Mouse (Mus musculus): ENCODE data around the gene Ranbp6.

Gene Ranbp6

GRCm38 (mm10) chr19:29805917-29806785, 6.6 kb downstream of the Ranbp6 start, which contains the start of gene 9930021J03Rik:
TSS of gene 9930021J03Rik (minus strand) at chr19:29805989.
- in situ Hi-C loops (cut with MboI) = no loop called here

- in situ Hi-C loops (cut with MboI) = no loop called here
Observed at GRCm38 (mm10) chr19:29805101-29805916, 7.5 kb downstream of the Ranbp6 start.

- in situ Hi-C loops (cut with MboI) = no loop called here
Observed at GRCm38 (mm10) chr19:29803946-29804345, 8.8 kb downstream of the Ranbp6 start.

- in situ Hi-C loops (cut with MboI) = no loop called here
Observed at GRCm38 (mm10) chr19:29797371-29797770, 15.4 kb downstream of the Ranbp6 start.

- in situ Hi-C loops (cut with MboI) = no loop called here
Observed at GRCm38 (mm10) chr19:29787997-29788396, 24.8 kb downstream of the Ranbp6 start.

- in situ Hi-C loops (cut with MboI) = no loop called here
Observed at GRCm38 (mm10) chr19:29782914-29783313, 29.9 kb downstream of the Ranbp6 start.

All from mature B cell (primary cell).